Mouse (Mus musculus) liver, adult 2 months (tissue): Measurements from ENCODE around the gene Kat6b. TPM values are rescaled to one million over a fixed set of nuclear protein-coding genes. Genes with fewer than 3 reads are reported as not detected.

Source experiments
- DNase-seq: peaks from one replicate; pipeline ENCODE4 v3.0.0-alpha.2; 2011; ENCODE audit warnings: low read depth, low spot score; ENCODE audit errors: extremely low read depth
- H3K27ac ChIP-seq: fragments of 200-500 bp; replicated peaks from 2 replicates; pipeline ENCODE4 v1.5.1; 2012; ENCODE audit warnings: low read depth, mild to moderate bottlenecking, control low read depth, inconsistent platforms, low read length; ENCODE audit not compliant: insufficient read depth
- H3K27me3 ChIP-seq: fragments of 200-500 bp; 2 replicates; pipeline ENCODE4 v1.6.1; 2012; ENCODE audit warnings: mild to moderate bottlenecking, moderate library complexity, low read length, inconsistent platforms; ENCODE audit not compliant: control insufficient read depth, insufficient read depth
- H3K36me3 ChIP-seq: fragments of 200-500 bp; 2 replicates; pipeline ENCODE4 v1.6.1; 2012; ENCODE audit warnings: low read length, inconsistent platforms; ENCODE audit not compliant: control insufficient read depth, insufficient read depth
- H3K4me1 ChIP-seq: fragments of 200-500 bp; 2 replicates; pipeline ENCODE4 v1.6.1; 2011; ENCODE audit warnings: low read length; ENCODE audit not compliant: control insufficient read depth, insufficient read depth
- H3K4me3 ChIP-seq: fragments of 200-500 bp; 2 replicates; pipeline ENCODE4 v1.5.1; 2011; ENCODE audit warnings: low read depth, mild to moderate bottlenecking, control low read depth, low read length, moderate library complexity; ENCODE audit not compliant: insufficient read depth
- H3K79me2 ChIP-seq: fragments of 200-500 bp; 2 replicates; pipeline ENCODE4 v1.6.1; 2012; ENCODE audit warnings: inconsistent platforms, mild to moderate bottlenecking, low read length, moderate library complexity; ENCODE audit not compliant: control insufficient read depth, insufficient read depth
- H3K9ac ChIP-seq: fragments of 200-500 bp; 2 replicates; pipeline ENCODE4 v1.6.1; 2012; ENCODE audit warnings: low read depth, mild to moderate bottlenecking, control low read depth, inconsistent platforms, low read length
- CTCF ChIP-seq: fragments of 200-500 bp; IDR thresholded peaks from 2 replicates; pipeline ENCODE4 v1.5.1; 2011; ENCODE audit warnings: low read depth, low read length, control low read depth
- POLR2A ChIP-seq: fragments of 200-500 bp; IDR thresholded peaks from 2 replicates; pipeline ENCODE4 v1.6.1; 2011; ENCODE audit warnings: low read length, control low read depth; ENCODE audit not compliant: insufficient read depth; ENCODE audit errors: extremely low read depth
- WGBS: fragments of 180-500 bp; shearing (Covaris S2); methylation state at CpG from one replicate; pipeline ENCODE4 v1.1.7; 2018; 5-methylcytosine and 5-hydroxymethylcytosine counted together
- polyA plus RNA-seq: library from polyadenylated mRNA; depleted of rRNA; stranded (reverse); fragments of >200 nt; gene quantifications from 2 replicates; pipeline ENCODE4 v1.2.3, GENCODE M21; 2012
- total RNA-seq: library from RNA; depleted of rRNA; stranded (reverse); fragments of >200 nt; gene quantifications from 2 replicates; pipeline ENCODE4 v1.2.3, GENCODE M21; 2014

The Kat6b gene
- total and polyA plus RNA-seq, 2 experiments = 3.2 to 5.3 TPM

DNA sequence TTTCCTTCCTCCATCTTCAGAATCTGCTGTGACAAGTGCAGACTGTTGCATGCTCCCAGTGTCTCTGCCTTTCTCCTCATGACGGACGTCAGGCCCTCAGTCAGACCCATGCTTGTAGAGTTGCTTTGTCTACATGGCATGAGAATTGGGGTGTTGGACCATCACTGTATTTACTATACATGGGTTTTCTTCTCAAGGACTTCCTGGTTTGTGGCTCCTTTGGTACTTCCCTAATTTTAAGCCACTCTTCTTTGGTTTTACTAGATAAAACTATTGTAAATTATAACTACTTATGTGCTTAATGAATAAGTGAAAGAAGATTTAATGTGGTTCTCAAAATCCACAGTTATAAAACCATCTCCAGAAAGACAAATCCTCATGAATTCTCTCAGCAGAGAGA, 134.6 kb downstream of the Kat6b start:
- peaks cover 2% of the 10 kb centered on the region; the same call in 1 of the 2 replicates for H3K4me1 ChIP-seq

DNA sequence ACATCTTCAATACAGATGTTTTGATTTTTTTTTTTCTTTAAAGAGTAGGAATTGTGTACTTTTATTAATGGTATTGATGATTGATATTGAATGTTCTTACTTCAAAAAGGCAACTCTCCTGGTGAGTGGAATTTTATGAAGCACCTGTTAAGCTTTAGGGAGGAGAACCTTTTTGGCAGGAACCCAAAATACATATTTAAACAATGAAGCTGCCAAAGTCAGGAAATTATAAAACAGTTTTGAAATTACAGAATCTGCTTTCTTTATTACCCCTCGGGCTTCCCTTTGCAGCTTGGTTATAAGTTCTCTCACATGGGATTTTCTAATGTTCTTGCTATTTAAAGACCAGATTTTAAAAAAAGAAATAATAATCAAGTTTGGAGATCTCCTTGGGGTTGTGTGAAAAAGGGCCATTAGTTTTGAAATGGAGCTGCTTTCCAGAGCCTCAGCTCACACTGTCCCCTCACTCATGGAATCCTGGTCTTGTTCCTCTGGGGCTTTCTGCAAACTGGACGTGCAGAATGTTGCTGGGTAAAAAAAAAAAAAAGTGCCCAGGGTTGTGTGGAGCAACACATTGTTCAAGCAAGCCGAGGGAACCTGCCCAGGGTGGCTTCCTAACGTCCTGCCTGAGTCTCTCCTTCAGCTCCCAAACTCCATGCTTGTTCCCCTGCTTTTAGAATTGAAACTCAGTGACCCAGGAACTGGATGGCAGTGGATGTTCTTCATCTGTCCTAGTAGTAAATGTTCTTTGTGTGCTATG, 136.2 kb downstream of the Kat6b start:
- Histone ChIP-seq H3K9ac (no peak overlapping the region), H3K4me1 (peaks cover 2% of the 10 kb centered on the region; the same call in 1 of the 2 replicates), H3K27ac (no peak overlapping the region), H3K4me3 (no peak overlapping the region), H3K27me3 (no peaks in the 10 kb centered on the region), H3K36me3 (peaks cover 3% of the 10 kb centered on the region; the same call in 1 of the 2 replicates), H3K79me2 (0 out of 2 replicates have a peak, but pooled peaks cover 4% of the 10 kb centered on the region)
- DNase-seq = peak; percentile 73
- 42% methylated on average over 4 of the region's 4 CpGs for WGBS
- TF ChIP-seq POLR2A (no peak), CTCF (no peak)

More for the DNA sequence above, 134.6 kb downstream of the Kat6b start:
- H3K36me3 ChIP-seq = peaks cover 3% of the 10 kb centered on the region; the same call in 1 of the 2 replicates
- H3K27me3 ChIP-seq = no peaks in the 10 kb centered on the region
- WGBS = 90% methylated on average over 2 of the region's 2 CpGs
- TF ChIP-seq CTCF (no peak), POLR2A (no peak)
- DNase-seq = no peak
- H3K9ac ChIP-seq = no peak overlapping the region
- no peak overlapping the region for H3K4me3 ChIP-seq
- H3K27ac ChIP-seq = no peak overlapping the region
- 0 out of 2 replicates have a peak, but pooled peaks cover 4% of the 10 kb centered on the region for H3K79me2 ChIP-seq

DNA sequence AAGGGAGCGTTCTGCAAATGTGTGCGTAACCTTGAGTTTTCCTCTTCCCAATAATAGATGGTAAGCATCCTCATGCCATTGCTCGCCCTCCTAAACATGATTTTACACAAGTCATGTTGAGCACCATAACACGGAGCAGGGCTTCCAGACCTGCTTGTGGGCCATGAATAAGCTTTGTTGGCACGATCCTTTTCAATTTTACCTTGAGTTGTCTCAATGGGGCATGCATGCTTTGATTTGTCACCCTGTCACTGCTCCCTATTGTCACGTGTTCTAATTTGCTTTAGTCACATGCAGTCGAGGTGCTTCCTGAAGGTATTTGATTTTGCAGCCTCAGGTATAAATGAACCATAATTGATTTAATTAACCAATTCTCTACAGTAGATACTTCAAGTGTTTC, 138.7 kb downstream of the Kat6b start:
- Histone ChIP-seq H3K4me1 (peaks cover 2% of the 10 kb centered on the region; the same call in 1 of the 2 replicates), H3K36me3 (peaks cover 10% of the 10 kb centered on the region; the same call in 1 of the 2 replicates), H3K9ac (no peak overlapping the region), H3K4me3 (no peak overlapping the region), H3K79me2 (no peaks in the 10 kb centered on the region), H3K27ac (no peak overlapping the region), H3K27me3 (no peaks in the 10 kb centered on the region)
- TF ChIP-seq POLR2A (no peak), CTCF (no peak)
- 97% methylated on average over 7 of the region's 7 CpGs for WGBS
- DNase-seq = no peak

DNA sequence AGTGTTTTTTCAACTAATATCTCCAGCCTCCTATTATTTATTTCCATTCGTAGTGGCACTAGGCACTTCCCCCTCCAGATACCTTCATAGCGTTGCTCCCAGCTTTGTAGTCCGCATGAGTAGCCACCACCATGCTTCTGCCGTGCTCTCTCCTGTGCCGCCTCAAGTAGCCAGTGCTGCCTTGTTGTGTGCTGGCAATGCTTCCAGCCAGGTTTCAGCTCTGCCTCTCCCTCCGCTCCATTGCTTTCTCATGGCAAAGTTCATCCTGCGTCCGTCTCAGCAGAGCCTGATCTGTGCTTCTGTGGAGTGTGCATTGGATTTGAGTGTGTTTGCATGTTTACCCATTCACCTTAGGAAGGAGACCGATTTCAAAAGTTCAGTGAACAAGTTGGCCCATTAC, 144.7 kb downstream of the Kat6b start:
- Histone ChIP-seq H3K79me2 (no peaks in the 10 kb centered on the region), H3K9ac (no peak overlapping the region), H3K36me3 (peaks cover 40% of the 10 kb centered on the region), H3K4me3 (no peak overlapping the region), H3K4me1 (no peaks in the 10 kb centered on the region), H3K27me3 (no peaks in the 10 kb centered on the region), H3K27ac (no peak overlapping the region)
- 86% methylated on average over 9 of the region's 9 CpGs for WGBS
- DNase-seq = no peak
- TF ChIP-seq CTCF (no peak), POLR2A (no peak)

DNA sequence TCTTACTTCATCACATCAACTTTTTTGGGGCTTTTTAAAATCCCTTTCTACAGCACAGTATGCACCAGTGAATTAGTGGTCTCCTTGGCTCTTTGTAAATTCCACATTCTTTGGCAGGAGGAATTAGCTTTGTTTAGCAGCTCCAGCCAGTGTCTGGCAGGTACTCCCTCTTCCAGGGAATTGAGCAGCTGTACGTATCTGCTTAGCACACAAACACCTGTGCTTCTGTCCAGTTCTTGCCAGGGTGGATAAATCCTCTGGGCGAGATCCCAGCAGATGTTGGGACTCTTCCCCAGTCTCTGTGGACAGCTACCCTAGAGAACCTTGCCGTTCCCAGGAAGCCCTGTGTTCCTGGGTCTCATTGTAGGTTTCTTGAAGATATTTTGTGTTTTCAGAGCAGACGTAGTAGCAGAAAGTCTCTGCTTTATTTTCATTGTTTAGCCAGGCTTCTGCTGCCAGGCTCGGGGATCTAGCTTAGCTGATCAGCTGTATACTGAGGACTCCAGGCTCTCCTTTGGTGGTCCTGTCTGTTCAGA, 150.5 kb downstream of the Kat6b start:
- TF ChIP-seq POLR2A (no peak), CTCF (no peak)
- Histone ChIP-seq H3K9ac (no peak overlapping the region), H3K36me3 (peaks cover 55% of the 10 kb centered on the region), H3K27ac (no peak overlapping the region), H3K4me3 (no peak overlapping the region), H3K27me3 (no peaks in the 10 kb centered on the region), H3K79me2 (no peaks in the 10 kb centered on the region), H3K4me1 (no peaks in the 10 kb centered on the region)
- no peak for DNase-seq
- 87% methylated on average over 5 of the region's 5 CpGs for WGBS

DNA sequence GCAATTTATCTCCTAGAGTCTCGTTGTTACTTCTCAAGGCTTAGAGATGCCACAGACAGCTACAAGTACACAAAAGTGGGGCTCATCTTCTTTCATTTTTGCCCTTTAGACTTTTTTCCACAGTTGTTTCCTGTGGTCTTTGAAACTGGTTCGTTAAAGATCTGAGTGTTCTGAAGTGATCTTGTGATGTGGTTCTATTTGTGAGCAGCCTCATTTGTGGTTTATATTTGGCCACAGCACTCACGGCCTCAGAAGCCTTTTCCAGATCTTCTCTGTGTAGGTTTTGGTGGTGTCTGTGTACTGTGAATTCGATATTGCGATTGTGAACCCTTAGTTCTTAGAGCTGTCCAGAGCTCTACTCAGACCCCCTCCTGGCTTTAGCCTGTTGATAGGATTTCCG, 155.3 kb downstream of the Kat6b start:
- WGBS = 94% methylated on average over 6 of the region's 6 CpGs
- no peaks in the 10 kb centered on the region for H3K79me2 ChIP-seq
- no peak overlapping the region for H3K9ac ChIP-seq
- TF ChIP-seq CTCF (no peak), POLR2A (no peak)
- no peak overlapping the region for H3K27ac ChIP-seq
- no peak overlapping the region for H3K4me3 ChIP-seq
- H3K36me3 ChIP-seq = peaks cover 44% of the 10 kb centered on the region
- H3K4me1 ChIP-seq = no peaks in the 10 kb centered on the region
- H3K27me3 ChIP-seq = no peaks in the 10 kb centered on the region
- no peak for DNase-seq
